Mouse (Mus musculus) lung, adult 18-20 months (tissue): ENCODE measurements around the gene C87499.
A peak's percentile ranks its signal among the peaks of the same experiment; 100 is the strongest.

Source experiments
- DNase-seq, 2 experiments: peaks; one replicate each; pipeline ENCODE4 v3.0.0; 2022; ENCODE audit warnings: mixed read lengths in 2 of 2

Gene C87499

GRCm38 (mm10) chr4:88634311-88634710, at the start of gene C87499:
Gene C87499 (minus strand): TSS chr4:88634411.
- no peak for DNase-seq

GRCm38 (mm10) chr4:88683812-88684211, 49.6 kb upstream of the C87499 start, which contains the start of gene Ifna2:
Gene Ifna2 (minus strand): TSS chr4:88683912.
- no peak for DNase-seq

- DNase-seq, result no peak
Observed at GRCm38 (mm10) chr4:88681353-88681752, 47.1 kb upstream of the C87499 start.

- DNase-seq, result peak in 1 of 2 experiments; percentile 4
Observed at GRCm38 (mm10) chr4:88680362-88680761, 46.2 kb upstream of the C87499 start.

GRCm38 (mm10) chr4:88676824-88677223, 42.6 kb upstream of the C87499 start, which contains the start of gene Ifna16:
Gene Ifna16 (minus strand): TSS chr4:88676924.
- no peak for DNase-seq

- no peak for DNase-seq
Observed at GRCm38 (mm10) chr4:88655461-88655860, 21.2 kb upstream of the C87499 start.

- DNase-seq, result no peak
Observed at GRCm38 (mm10) chr4:88653644-88654043, 19.4 kb upstream of the C87499 start.

GRCm38 (mm10) chr4:88644359-88644758, 10.1 kb upstream of the C87499 start, which contains the start of gene Ifna13:
Gene Ifna13 (minus strand): TSS chr4:88644459.
- DNase-seq, result no peak

GRCm38 (mm10) chr4:88642526-88642925, 8.3 kb upstream of the C87499 start:
- DNase-seq, result no peak

GRCm38 (mm10) chr4:88641077-88641831, 7.0 kb upstream of the C87499 start:
- DNase-seq, result peak; percentile 91

- DNase-seq, result no peak
Observed at GRCm38 (mm10) chr4:88640704-88641076, 6.5 kb upstream of the C87499 start.

- DNase-seq, result no peak
Observed at GRCm38 (mm10) chr4:88603276-88603675, 30.9 kb downstream of the C87499 start, which contains the start of gene Ifna12. Gene Ifna12 (minus strand): TSS chr4:88603376.

- no peak for DNase-seq
Observed at GRCm38 (mm10) chr4:88592285-88592684, 41.9 kb downstream of the C87499 start, which contains the start of gene Ifna9. Gene Ifna9 (minus strand): TSS chr4:88592385.
